Mouse (Mus musculus): ENCODE measurements at regions not wholly inside any gene's neighbourhood (a gene's known extent, or its start where the extent isn't known, plus 50 kb on each side); places are given as distances from the start of the nearest gene placed in this dataset.

GRCm38 (mm10) chr4:137180083-137180482 is 97.2 kb upstream of the Wnt4 start:
- H3K27ac ChIP-seq (ENCODE audit: insufficient read depth, low read depth, low read length, poor library complexity, severe bottlenecking), result no peak overlapping the region
- H3K9me3 ChIP-seq (ENCODE audit: control insufficient read depth, insufficient read depth, low read depth, low read length), result no peaks in the 10 kb centered on the region
- no peak for TF ChIP-seq HCFC1 (IDR thresholded peaks at IDR 0.05; ENCODE audit: borderline replicate concordance, insufficient read depth, low read length)
- no peak for TF ChIP-seq ZNF384 (IDR thresholded peaks at IDR 0.05; ENCODE audit: low read depth, low read length)
- no peak for TF ChIP-seq CHD2 (IDR thresholded peaks at IDR 0.05; ENCODE audit: low read depth, low read length)
- no peak for TF ChIP-seq ZC3H11A (IDR thresholded peaks at IDR 0.05; ENCODE audit: borderline replicate concordance, low read depth, low read length)
- 0 out of 4 replicates have a peak, but pooled peaks cover 0 to 2% of the 10 kb centered on the region in 2 experiments for H3K4me1 ChIP-seq (ENCODE audit: control insufficient read depth in 2 of 2, insufficient read depth in 2 of 2, low read length in 2 of 2, poor library complexity in 1 of 2)
- no peak overlapping the region for H3K9ac ChIP-seq (ENCODE audit: insufficient read depth, low read depth, low read length, poor library complexity, severe bottlenecking)
- no peak for DNase-seq (ENCODE audit: low read depth, low spot score)
- H3K4me3 ChIP-seq (ENCODE audit: insufficient read depth in 1 of 2, low read depth in 1 of 2, low read length in 2 of 2, poor library complexity in 1 of 2, severe bottlenecking in 1 of 2), result no peak overlapping the region
- in situ Hi-C loops (cut with MboI; ENCODE audit: low sequenced_read_pairs in 2 of 2, unreplicated experiment in 2 of 2), result no loop called here
- H3K36me3 ChIP-seq (ENCODE audit: control insufficient read depth, insufficient read depth, low read length, poor library complexity, severe bottlenecking), result no peaks in the 10 kb centered on the region

- in situ Hi-C loops (cut with MboI; ENCODE audit: low sequenced_read_pairs in 2 of 2, unreplicated experiment in 2 of 2), result no loop called here
- Histone ChIP-seq H3K27ac (ENCODE audit: insufficient read depth, low read depth, low read length, poor library complexity, severe bottlenecking) (no peak overlapping the region), H3K4me3 (ENCODE audit: insufficient read depth in 1 of 2, low read depth in 1 of 2, low read length in 2 of 2, poor library complexity in 1 of 2, severe bottlenecking in 1 of 2) (no peak overlapping the region), H3K36me3 (ENCODE audit: control insufficient read depth, insufficient read depth, low read length, poor library complexity, severe bottlenecking) (no peaks in the 10 kb centered on the region), H3K4me1 (ENCODE audit: control insufficient read depth in 2 of 2, insufficient read depth in 2 of 2, low read length in 2 of 2, poor library complexity in 1 of 2) (0 out of 4 replicates have a peak, but pooled peaks cover 0 to 2% of the 10 kb centered on the region in 2 experiments), H3K9me3 (ENCODE audit: control insufficient read depth, insufficient read depth, low read depth, low read length) (no peaks in the 10 kb centered on the region), H3K9ac (ENCODE audit: insufficient read depth, low read depth, low read length, poor library complexity, severe bottlenecking) (no peak overlapping the region)
- TF ChIP-seq HCFC1 (IDR thresholded peaks at IDR 0.05; ENCODE audit: borderline replicate concordance, insufficient read depth, low read length) (no peak), ZC3H11A (IDR thresholded peaks at IDR 0.05; ENCODE audit: borderline replicate concordance, low read depth, low read length) (no peak), ZNF384 (IDR thresholded peaks at IDR 0.05; ENCODE audit: low read depth, low read length) (no peak), MAFK (IDR thresholded peaks at IDR 0.05; ENCODE audit: insufficient read depth, low read depth, low read length) (no peak), CHD2 (IDR thresholded peaks at IDR 0.05; ENCODE audit: low read depth, low read length) (no peak)
- DNase-seq (ENCODE audit: low read depth, low spot score), result no peak
These were observed 98.5 kb upstream of the Wnt4 start for GRCm38 (mm10) chr4:137178833-137179232.

GRCm38 (mm10) chr4:137164933-137165332 is 112.4 kb upstream of the Wnt4 start:
- no peak for TF ChIP-seq ZNF384 (IDR thresholded peaks at IDR 0.05; ENCODE audit: low read depth, low read length)
- no peak for TF ChIP-seq CHD2 (IDR thresholded peaks at IDR 0.05; ENCODE audit: low read depth, low read length)
- TF ChIP-seq ZC3H11A (IDR thresholded peaks at IDR 0.05; ENCODE audit: borderline replicate concordance, low read depth, low read length), result no peak
- TF ChIP-seq HCFC1 (IDR thresholded peaks at IDR 0.05; ENCODE audit: borderline replicate concordance, insufficient read depth, low read length), result no peak
- TF ChIP-seq MAFK (IDR thresholded peaks at IDR 0.05; ENCODE audit: insufficient read depth, low read depth, low read length), result no peak
- no peak overlapping the region for H3K27ac ChIP-seq (ENCODE audit: insufficient read depth, low read depth, low read length, poor library complexity, severe bottlenecking)
- in situ Hi-C loops (cut with MboI; ENCODE audit: low sequenced_read_pairs in 2 of 2, unreplicated experiment in 2 of 2), result no loop called here
- peak overlapping the region; percentile 30 to 32 for H3K4me3 ChIP-seq (ENCODE audit: insufficient read depth in 1 of 2, low read depth in 1 of 2, low read length in 2 of 2, poor library complexity in 1 of 2, severe bottlenecking in 1 of 2)
- H3K4me1 ChIP-seq (ENCODE audit: control insufficient read depth in 2 of 2, insufficient read depth in 2 of 2, low read length in 2 of 2, poor library complexity in 1 of 2), result no peaks in the 10 kb centered on the region; a peak in 1 of 4 replicates
- no peak overlapping the region for H3K9ac ChIP-seq (ENCODE audit: insufficient read depth, low read depth, low read length, poor library complexity, severe bottlenecking)
- H3K36me3 ChIP-seq (ENCODE audit: control insufficient read depth, insufficient read depth, low read length, poor library complexity, severe bottlenecking), result no peaks in the 10 kb centered on the region
- no peaks in the 10 kb centered on the region for H3K9me3 ChIP-seq (ENCODE audit: control insufficient read depth, insufficient read depth, low read depth, low read length)
- DNase-seq (ENCODE audit: low read depth, low spot score), result no peak

GRCm38 (mm10) chr4:137164429-137164828 is 112.9 kb upstream of the Wnt4 start:
- in situ Hi-C loops (cut with MboI; ENCODE audit: low sequenced_read_pairs in 2 of 2, unreplicated experiment in 2 of 2), result no loop called here
- no peaks in the 10 kb centered on the region for H3K36me3 ChIP-seq (ENCODE audit: control insufficient read depth, insufficient read depth, low read length, poor library complexity, severe bottlenecking)
- TF ChIP-seq ZC3H11A (IDR thresholded peaks at IDR 0.05; ENCODE audit: borderline replicate concordance, low read depth, low read length) (0 out of 2 replicates have a peak, but pooled peaks have one; percentile 21), HCFC1 (IDR thresholded peaks at IDR 0.05; ENCODE audit: borderline replicate concordance, insufficient read depth, low read length) (no peak), ZNF384 (IDR thresholded peaks at IDR 0.05; ENCODE audit: low read depth, low read length) (no peak)
- no peaks in the 10 kb centered on the region for H3K9me3 ChIP-seq (ENCODE audit: control insufficient read depth, insufficient read depth, low read depth, low read length)
- no peaks in the 10 kb centered on the region; a peak in 1 of 4 replicates for H3K4me1 ChIP-seq (ENCODE audit: control insufficient read depth in 2 of 2, insufficient read depth in 2 of 2, low read length in 2 of 2, poor library complexity in 1 of 2)
- H3K27ac ChIP-seq (ENCODE audit: insufficient read depth, low read depth, low read length, poor library complexity, severe bottlenecking), result no peak overlapping the region
- peak overlapping the region; percentile 30 to 32 for H3K4me3 ChIP-seq (ENCODE audit: insufficient read depth in 1 of 2, low read depth in 1 of 2, low read length in 2 of 2, poor library complexity in 1 of 2, severe bottlenecking in 1 of 2)
- 0 out of 2 replicates have a peak overlapping the region, but pooled peaks have one; percentile 22 for H3K9ac ChIP-seq (ENCODE audit: insufficient read depth, low read depth, low read length, poor library complexity, severe bottlenecking)
- peak; percentile 72 for DNase-seq (ENCODE audit: low read depth, low spot score)

GRCm38 (mm10) chr4:137163962-137164361 is 113.3 kb upstream of the Wnt4 start:
- TF ChIP-seq HCFC1 (IDR thresholded peaks at IDR 0.05; ENCODE audit: borderline replicate concordance, insufficient read depth, low read length) (no peak), ZNF384 (IDR thresholded peaks at IDR 0.05; ENCODE audit: low read depth, low read length) (no peak), CHD2 (IDR thresholded peaks at IDR 0.05; ENCODE audit: low read depth, low read length) (no peak), MAFK (IDR thresholded peaks at IDR 0.05; ENCODE audit: insufficient read depth, low read depth, low read length) (no peak), ZC3H11A (IDR thresholded peaks at IDR 0.05; ENCODE audit: borderline replicate concordance, low read depth, low read length) (no peak)
- in situ Hi-C loops (cut with MboI; ENCODE audit: low sequenced_read_pairs in 2 of 2, unreplicated experiment in 2 of 2), result no loop called here
- no peaks in the 10 kb centered on the region for H3K36me3 ChIP-seq (ENCODE audit: control insufficient read depth, insufficient read depth, low read length, poor library complexity, severe bottlenecking)

More at GRCm38 (mm10) chr4:137163962-137164361, 113.3 kb upstream of the Wnt4 start:
- Histone ChIP-seq H3K9ac (ENCODE audit: insufficient read depth, low read depth, low read length, poor library complexity, severe bottlenecking) (no peak overlapping the region), H3K27ac (ENCODE audit: insufficient read depth, low read depth, low read length, poor library complexity, severe bottlenecking) (no peak overlapping the region), H3K4me3 (ENCODE audit: insufficient read depth in 1 of 2, low read depth in 1 of 2, low read length in 2 of 2, poor library complexity in 1 of 2, severe bottlenecking in 1 of 2) (no peak overlapping the region), H3K9me3 (ENCODE audit: control insufficient read depth, insufficient read depth, low read depth, low read length) (no peaks in the 10 kb centered on the region), H3K4me1 (ENCODE audit: control insufficient read depth in 2 of 2, insufficient read depth in 2 of 2, low read length in 2 of 2, poor library complexity in 1 of 2) (no peaks in the 10 kb centered on the region; a peak in 1 of 4 replicates)
- no peak for DNase-seq (ENCODE audit: low read depth, low spot score)
